Mouse (Mus musculus): ENCODE data around the gene Ptger1.
A peak's percentile ranks its signal among the peaks of the same experiment; 100 is the strongest.

GRCm38 (mm10) chr8:83665969-83666865 is at the start of gene Ptger1:
- TF ChIP-seq CTCF (IDR thresholded peaks at IDR 0.05; ENCODE audit: low read depth, low read length) (no peak), POLR2AphosphoS5 (IDR thresholded peaks at IDR 0.05; ENCODE audit: insufficient replicate concordance, low read depth, low read length) (peak; percentile 80), GATA1 (IDR thresholded peaks at IDR 0.05; ENCODE audit: borderline replicate concordance, low read length) (no peak), TAL1 (conservative IDR thresholded peaks at IDR 0.05; ENCODE audit: low read depth, low read length) (no peak), GATA2 (IDR thresholded peaks at IDR 0.05; ENCODE audit: borderline replicate concordance, low read depth, low read length) (no peak)
